Mouse (Mus musculus) olfactory bulb, adult 2 months (tissue): ENCODE measurements at regions not wholly inside any gene's neighbourhood (a gene's known extent, or its start where the extent isn't known, plus 50 kb on each side); places are given as distances from the start of the nearest gene placed in this dataset.

ENCODE experiments used
- H3K27ac ChIP-seq: fragments of 200-500 bp; 2 replicates; pipeline ENCODE4 v1.5.1; 2012; ENCODE audit warnings: low read depth, low read length; ENCODE audit not compliant: insufficient read depth
- H3K4me1 ChIP-seq: fragments of 200-500 bp; 2 replicates; pipeline ENCODE4 v1.6.1; 2012; ENCODE audit warnings: low read length; ENCODE audit not compliant: control insufficient read depth, insufficient read depth
- H3K4me3 ChIP-seq: fragments of 200-500 bp; 2 replicates; pipeline ENCODE4 v1.5.1; 2012; ENCODE audit warnings: mild to moderate bottlenecking, low read depth, low read length, moderate library complexity; ENCODE audit not compliant: insufficient read depth
- CTCF ChIP-seq: fragments of 200-500 bp; IDR thresholded peaks from 2 replicates; pipeline ENCODE4 v1.5.1; 2012; ENCODE audit warnings: low read depth, mild to moderate bottlenecking, low read length, moderate library complexity; ENCODE audit not compliant: insufficient read depth
- POLR2A ChIP-seq: fragments of 200-500 bp; IDR thresholded peaks from 2 replicates; pipeline ENCODE4 v1.6.1; 2012; ENCODE audit warnings: mild to moderate bottlenecking, low read depth, low read length, moderate library complexity; ENCODE audit not compliant: insufficient read depth
- WGBS: fragments of 180-500 bp; shearing (Covaris S2); methylation state at CpG from one replicate; pipeline ENCODE4 v1.1.7; 2018; 5-methylcytosine and 5-hydroxymethylcytosine counted together

DNA sequence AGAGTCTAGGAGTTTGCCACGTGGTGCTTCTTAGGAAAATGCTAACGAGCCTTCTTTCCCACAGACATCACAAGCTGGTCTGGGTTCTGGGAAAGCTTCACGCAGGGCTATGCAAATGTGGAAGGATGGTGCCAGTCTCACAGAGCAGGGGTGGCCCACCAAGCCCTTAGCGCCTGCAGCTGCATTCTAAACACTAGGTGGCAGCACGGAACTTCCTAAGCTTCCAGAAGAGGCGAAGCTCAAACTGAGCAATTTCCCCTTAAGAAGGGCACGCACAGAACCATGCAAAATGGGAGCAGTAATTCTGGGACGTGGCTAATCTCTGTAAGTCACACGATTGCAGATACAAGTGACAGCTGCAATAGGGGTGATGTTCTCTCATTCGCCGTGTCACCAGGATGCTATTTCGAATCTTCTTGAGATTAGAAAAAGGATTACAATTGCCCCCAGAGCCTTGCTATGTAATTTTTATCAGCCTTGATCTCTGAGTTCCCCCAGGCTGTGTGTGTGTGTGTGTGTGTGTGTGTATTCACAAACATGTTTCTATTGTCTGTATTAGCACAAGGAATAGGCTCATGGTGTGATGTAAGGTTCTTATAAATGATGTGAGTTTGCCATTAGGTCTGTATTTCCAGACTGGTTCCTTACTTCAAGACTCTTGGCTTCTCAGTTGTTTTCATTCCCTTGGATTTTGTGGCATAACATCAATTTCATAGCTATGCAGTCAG is 206.1 kb upstream of the Camk1g start:
- H3K4me1 ChIP-seq, result peaks cover 2% of the 10 kb centered on the region; the same call in 1 of the 2 replicates
- WGBS, result 6% methylated on average over 12 of the region's 12 CpGs
- no peak for TF ChIP-seq POLR2A
- TF ChIP-seq CTCF, result peak; percentile 63; the same call in 1 of the 2 replicates
- no peak overlapping the region for H3K27ac ChIP-seq
- H3K4me3 ChIP-seq, result no peak overlapping the region

DNA sequence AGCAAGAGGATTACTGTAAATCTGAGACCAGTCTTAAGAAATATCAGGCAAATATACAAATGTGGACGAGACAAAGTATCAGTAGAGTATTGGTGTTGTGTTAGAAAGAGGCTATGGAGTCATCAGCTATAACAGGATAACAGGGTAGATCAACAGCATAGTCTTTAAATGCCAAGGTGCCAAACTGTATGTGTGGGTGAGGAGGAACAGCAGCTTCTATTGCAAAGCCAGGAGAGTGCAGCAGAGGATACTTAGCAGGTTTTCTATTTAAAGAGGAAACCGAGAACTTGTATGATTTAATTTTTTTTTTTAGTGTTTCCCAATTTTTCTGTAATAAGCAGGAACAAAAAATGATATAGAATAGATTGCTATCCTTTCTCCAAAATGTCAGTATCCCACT is 202.7 kb upstream of the Camk1g start:
- Histone ChIP-seq H3K4me3 (no peak overlapping the region), H3K27ac (no peak overlapping the region), H3K4me1 (peaks cover 2% of the 10 kb centered on the region; the same call in 1 of the 2 replicates)
- WGBS, result 73% methylated on average over 2 of the region's 2 CpGs
- TF ChIP-seq CTCF (no peak), POLR2A (no peak)

DNA sequence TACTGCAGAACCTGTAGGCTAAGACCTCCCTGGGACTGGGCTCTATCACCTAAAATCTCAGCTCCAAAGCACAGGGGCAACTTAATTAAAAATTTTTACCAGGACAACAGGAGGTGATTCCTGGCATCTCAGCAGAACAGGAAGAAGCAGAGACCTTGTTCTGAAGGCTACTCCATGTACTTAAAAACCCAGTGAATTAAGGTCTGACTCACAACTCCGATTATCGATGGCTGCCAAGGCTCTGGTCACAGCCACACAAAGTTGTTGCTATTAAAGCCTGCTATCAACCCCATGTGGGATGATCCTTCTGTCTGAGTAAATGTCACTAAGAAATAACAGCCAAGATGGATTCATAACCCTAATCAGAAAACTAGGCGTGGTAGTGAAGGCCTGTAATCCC is 202.3 kb upstream of the Camk1g start:
- Histone ChIP-seq H3K27ac (no peak overlapping the region), H3K4me1 (peaks cover 2% of the 10 kb centered on the region; the same call in 1 of the 2 replicates), H3K4me3 (no peak overlapping the region)
- no peak for TF ChIP-seq CTCF
- TF ChIP-seq POLR2A, result no peak
- 83% methylated on average over 3 of the region's 3 CpGs for WGBS

DNA sequence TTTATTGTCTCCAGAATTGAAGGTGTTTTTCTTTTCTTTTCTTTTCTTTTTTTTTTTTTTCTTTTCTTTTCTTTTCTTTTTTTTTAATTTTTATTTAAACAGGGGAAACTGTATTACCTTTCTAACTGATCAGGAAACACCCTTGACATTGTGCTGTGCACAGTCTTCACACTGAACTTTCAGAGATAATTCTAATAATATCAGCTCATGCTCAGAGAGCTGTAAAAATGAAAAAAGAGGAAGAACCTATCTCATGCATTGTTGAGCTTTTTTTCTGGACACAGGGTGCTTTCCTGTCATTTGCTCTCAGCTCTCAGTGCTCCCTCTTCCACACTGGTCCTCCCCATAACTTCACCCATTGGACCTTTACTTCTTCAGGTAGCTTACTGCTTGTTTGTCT is 201.0 kb upstream of the Camk1g start:
- TF ChIP-seq CTCF (no peak), POLR2A (no peak)
- Histone ChIP-seq H3K4me1 (peaks cover 2% of the 10 kb centered on the region; the same call in 1 of the 2 replicates), H3K4me3 (no peak overlapping the region), H3K27ac (no peak overlapping the region)

DNA sequence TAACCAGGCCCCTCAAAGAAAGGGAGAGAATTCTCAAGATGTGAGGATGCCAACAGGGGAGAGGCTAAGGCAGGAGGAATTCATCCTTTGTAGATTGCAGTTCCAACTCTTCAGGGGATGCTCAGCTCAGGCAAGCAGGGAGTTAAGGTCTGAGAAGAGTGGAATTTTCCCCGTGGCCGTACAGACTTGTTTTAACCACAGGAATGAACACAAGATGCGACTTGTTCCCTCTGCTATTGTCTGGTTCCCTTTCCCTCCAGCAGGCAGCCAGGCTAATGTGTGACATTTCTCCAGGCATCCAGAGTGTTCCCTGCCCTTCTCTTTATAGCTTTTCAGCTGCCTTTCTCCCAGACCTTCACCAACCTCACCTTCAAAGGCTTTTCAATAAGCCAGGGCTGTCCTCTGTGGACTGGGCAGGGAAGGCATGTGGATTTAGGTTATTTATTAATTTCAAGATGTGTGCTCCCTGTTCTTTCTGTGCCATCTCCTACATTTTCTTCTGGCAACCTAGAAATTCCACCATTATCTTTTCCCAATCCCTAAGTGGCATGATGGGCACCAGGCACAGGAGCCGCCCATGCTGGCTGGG is 198.6 kb upstream of the Camk1g start:
- TF ChIP-seq CTCF, result no peak
- TF ChIP-seq POLR2A, result no peak
- H3K27ac ChIP-seq, result no peak overlapping the region
- H3K4me3 ChIP-seq, result no peak overlapping the region
- WGBS, result 65% methylated on average over 4 of the region's 4 CpGs
- H3K4me1 ChIP-seq, result no peaks in the 10 kb centered on the region

DNA sequence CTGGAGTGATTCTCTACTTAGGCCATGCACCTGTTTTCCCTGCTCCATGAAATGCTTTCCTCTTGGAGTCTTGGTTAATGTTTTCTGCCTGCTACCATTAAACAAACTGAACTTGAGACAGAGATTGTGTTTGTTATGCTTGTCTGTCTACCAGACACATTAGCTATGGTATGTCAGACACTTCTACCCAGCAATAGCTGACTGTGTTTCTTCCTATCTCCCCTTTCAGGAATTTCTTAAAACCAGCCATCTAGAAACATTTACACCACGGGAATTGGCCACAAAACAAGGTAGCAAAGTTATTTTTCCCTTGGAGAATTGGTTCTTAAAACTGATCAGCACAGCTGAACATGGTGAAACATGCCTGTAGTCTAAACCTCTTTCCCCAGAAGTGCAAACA is 197.1 kb upstream of the Camk1g start:
- no peak overlapping the region for H3K4me3 ChIP-seq
- no peak overlapping the region for H3K27ac ChIP-seq
- no peak for TF ChIP-seq POLR2A
- no peak for TF ChIP-seq CTCF
- H3K4me1 ChIP-seq, result no peaks in the 10 kb centered on the region
- 82% methylated on average over 1 of the region's 1 CpGs for WGBS

DNA sequence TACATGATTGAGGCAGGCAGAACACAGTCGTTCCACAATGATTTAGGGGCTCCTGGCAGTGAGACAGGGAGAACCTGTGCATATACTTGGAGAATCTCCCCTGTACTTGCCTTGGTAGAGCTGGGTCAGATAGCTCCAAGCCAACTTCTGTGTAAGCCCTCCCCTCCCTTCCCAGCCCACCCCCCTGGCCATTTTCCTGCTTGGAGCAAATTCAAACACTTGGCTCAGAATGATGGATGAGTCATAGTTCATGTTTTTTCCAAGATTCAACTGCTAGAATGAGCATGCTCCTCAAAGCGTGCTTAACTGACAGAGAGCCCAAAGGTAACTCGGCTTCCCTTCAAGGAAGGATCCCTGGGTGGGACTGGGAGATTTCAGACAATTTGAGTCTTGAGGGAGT is 194.1 kb upstream of the Camk1g start:
- WGBS, result 61% methylated on average over 3 of the region's 3 CpGs
- Histone ChIP-seq H3K27ac (no peak overlapping the region), H3K4me1 (no peaks in the 10 kb centered on the region), H3K4me3 (no peak overlapping the region)
- TF ChIP-seq CTCF (no peak), POLR2A (no peak)

DNA sequence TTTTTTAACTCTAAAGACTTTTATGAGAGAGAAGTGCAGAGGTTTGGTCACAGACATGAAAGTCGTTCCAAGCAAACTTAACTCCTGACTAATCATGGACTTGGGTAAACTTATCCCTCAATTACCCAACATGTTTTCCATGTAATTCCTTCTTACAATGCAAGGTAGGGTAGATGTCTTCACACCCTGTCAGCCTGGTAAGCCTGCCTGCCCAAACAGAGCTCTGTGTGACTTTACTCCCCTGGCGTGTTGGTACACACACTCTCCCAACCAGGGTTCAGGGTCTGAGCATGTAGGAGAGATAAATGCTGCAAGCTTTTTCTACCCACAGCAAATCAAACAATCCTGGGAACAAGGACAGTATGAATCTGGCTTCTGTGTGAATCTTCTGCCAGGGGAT is 192.1 kb upstream of the Camk1g start:
- Histone ChIP-seq H3K27ac (no peak overlapping the region), H3K4me1 (no peaks in the 10 kb centered on the region), H3K4me3 (no peak overlapping the region)
- WGBS, result 95% methylated on average over 2 of the region's 2 CpGs
- no peak for TF ChIP-seq CTCF
- no peak for TF ChIP-seq POLR2A

DNA sequence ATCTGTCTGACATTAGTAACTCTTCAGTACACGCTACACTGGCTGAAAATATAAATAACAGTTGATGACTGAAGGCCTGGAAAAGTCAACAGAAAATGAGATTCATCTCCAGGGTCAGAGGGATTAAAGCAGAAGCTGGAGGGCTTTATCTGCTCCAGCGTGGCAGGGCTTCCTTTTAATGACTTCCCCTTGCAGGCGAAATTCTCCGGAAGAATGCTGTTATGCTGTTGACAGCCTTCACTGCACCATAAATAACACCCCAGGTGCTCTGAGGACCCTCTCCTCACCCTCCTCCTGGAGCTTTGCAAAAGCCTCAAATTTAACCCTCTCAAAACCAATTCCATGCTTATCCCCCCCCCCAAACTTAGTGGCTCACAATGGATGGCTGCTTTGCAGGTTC is 188.0 kb upstream of the Camk1g start:
- H3K4me3 ChIP-seq, result no peak overlapping the region
- no peaks in the 10 kb centered on the region for H3K4me1 ChIP-seq
- H3K27ac ChIP-seq, result no peak overlapping the region
- 82% methylated on average over 4 of the region's 4 CpGs for WGBS
- no peak for TF ChIP-seq CTCF
- no peak for TF ChIP-seq POLR2A
